Mouse (Mus musculus): Measurements from ENCODE around the gene Dctn2.

Dctn2 gene

DNA sequence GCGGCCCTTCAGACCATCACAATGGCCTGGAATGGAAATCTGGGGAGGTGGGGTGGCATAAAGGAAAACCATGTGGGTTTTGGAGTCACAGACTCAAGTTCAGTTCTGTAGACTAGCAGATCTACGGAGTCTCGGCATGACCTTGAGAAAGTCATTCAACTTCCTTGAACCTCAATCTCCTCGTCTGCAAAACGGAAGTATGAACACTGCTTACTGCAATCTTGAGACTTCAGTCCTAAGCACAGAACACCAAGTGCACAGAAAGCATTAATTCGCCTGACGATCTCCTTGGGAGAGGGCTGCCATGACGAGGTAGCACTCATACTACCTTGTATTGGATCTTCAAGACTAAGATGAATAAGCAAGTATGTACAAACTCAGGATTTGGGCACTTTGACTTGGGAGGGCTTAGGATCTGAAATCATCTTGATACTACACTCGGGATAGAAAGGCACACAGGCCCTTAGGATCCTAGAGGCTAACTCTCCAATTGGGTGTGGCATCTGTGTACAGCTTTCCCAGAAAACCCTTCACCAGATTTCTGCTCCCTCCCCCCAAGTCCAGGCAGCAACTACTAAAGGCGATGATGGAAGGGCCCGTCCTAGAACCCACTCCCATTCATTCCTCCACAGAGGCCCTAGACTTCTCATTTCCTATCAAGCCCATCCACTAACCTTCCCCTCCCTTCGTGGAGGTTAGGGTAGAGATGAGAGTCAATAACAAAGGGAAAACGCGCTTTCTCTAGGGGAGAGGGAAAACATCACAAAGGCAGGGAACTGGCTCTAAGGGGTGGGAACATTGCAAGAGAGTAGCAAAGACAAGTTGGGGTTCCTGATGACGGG, 4.2 kb upstream of the Dctn2 start:
- in situ Hi-C loops (cut with MboI; ENCODE audit: low pct_unique_long_range_greater_than_20kb in 1 of 2, low sequenced_read_pairs in 2 of 2, unreplicated experiment in 1 of 2) = no loop called here

DNA sequence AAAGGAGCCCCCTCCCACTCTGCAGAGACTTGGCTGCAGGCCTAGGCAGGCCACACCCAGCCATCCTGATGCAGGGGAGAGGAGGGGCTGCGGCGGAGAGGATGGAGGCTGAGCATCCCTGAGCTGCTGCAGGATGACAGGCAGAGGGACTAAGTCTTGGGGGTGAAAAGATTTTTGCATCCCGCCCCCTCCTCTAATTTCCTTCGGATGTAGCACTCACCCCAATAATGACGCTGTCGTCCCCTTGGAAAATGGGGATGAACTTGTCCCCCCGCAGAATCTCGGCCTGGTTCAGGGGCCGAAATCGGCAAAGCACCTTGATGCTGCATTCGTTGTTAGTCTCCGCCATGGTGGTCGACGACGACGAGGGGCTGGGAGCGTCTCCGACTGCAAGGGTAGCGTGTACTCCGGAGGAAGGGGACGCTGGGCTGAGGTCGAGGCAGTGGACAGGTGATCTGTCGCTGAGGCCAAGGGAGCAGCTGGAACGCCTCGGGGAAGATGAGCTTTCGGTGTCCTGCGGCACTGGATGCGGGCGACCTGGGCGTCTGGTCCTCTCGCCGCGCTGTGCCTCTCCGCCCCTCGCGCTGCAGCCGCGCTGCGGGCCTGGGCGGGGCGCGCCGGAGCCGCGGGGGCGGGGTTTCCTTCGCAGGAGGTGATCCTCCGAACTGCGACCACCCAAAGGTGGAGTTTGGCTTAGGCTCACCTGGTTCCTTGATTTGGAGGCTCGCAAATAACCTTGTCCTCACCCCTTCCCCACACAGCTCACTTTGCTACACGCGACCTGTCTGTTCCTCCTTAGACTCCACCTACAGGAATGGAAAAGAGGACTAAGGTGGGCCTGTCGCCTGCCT, 3.4 kb upstream of the Dctn2 start, which contains the start of gene Kif5a:
Gene Kif5a, minus strand, starts transcription at position 801 of the 851 bp plus-strand sequence.
- in situ Hi-C loops (cut with MboI; ENCODE audit: low pct_unique_long_range_greater_than_20kb in 1 of 2, low sequenced_read_pairs in 2 of 2, unreplicated experiment in 1 of 2) = no loop called here

DNA sequence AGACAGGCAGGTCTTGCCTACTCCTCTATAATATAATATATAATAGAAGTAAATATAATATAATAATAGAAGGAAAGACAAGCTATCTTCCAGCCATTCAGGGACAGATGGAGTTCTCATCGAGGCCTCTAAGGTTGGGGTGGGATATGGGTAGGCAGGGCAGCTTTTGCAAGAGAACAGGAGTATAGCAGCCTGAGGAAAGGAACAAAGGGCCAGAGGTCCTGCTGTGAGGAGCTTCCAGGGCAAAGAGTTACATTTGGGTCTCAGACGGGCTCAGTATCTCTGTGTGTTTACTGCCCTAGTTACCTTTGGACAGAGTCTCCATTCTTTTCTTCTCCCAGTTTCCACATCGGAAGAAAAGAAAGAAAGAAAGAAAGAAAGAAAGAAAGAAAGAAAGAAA, 2.5 kb upstream of the Dctn2 start:
- in situ Hi-C loops (cut with MboI; ENCODE audit: low pct_unique_long_range_greater_than_20kb in 1 of 2, low sequenced_read_pairs in 2 of 2, unreplicated experiment in 1 of 2) = no loop called here

DNA sequence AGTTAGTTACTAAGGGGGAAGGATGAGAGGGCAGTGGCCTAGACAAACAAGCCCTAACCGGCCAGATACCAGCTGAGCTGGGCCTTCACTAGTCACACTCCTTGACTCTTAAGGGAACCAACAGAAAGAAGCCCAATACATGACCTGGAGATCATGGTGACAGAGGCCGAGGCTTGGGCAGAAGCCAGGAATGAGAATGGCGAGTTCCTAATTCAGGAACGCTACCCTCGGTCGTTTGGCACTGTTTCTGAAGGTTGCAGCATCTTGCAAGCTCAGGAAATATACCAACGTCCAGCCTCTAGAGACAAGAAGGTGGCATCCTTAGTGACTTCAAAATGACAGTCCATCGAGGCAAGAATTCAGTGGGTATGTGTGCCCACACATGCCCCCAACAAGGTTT, 1.8 kb upstream of the Dctn2 start:
- in situ Hi-C loops (cut with MboI; ENCODE audit: low pct_unique_long_range_greater_than_20kb in 1 of 2, low sequenced_read_pairs in 2 of 2, unreplicated experiment in 1 of 2) = no loop called here

DNA sequence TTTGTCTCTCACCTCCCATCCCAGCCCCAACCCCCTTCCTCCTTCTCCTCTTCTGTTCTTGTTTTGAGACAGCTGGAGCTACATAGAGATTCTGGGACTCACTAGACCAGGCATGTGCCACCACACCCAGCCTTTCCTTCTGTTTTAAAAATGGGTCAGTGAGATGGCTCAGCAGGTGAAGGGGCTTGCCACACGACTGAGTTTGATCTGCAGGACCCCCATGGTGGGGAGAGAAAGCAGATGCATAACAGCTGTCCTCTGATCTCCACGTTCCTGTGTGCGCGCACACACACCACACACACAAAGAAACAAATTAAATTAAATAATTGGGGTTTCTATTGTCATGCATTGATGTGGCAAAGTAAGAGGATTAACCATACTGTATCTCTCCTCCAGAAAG, 1.2 kb upstream of the Dctn2 start:
- in situ Hi-C loops (cut with MboI; ENCODE audit: low pct_unique_long_range_greater_than_20kb in 1 of 2, low sequenced_read_pairs in 2 of 2, unreplicated experiment in 1 of 2) = no loop called here

DNA sequence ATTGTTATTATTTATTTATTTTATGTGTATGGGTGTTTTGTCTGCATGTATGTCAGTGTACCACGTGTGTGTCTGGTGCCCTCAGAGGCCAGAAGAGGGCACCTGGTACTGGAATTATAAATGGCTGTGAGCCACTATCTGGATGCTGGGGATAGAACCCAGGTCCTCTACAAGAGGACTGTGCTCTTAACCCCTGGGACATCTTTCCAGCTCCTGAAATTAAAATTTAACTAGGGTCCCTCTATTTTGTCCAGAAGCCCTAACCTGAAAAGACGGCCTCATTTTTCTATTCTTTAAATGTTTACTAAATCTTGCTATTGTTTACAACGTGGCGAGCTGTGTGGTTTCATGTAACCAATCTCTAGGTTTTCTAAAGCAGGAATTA, 449 bp upstream of the Dctn2 start:
- in situ Hi-C loops (cut with MboI; ENCODE audit: low pct_unique_long_range_greater_than_20kb in 1 of 2, low sequenced_read_pairs in 2 of 2, unreplicated experiment in 1 of 2) = no loop called here

DNA sequence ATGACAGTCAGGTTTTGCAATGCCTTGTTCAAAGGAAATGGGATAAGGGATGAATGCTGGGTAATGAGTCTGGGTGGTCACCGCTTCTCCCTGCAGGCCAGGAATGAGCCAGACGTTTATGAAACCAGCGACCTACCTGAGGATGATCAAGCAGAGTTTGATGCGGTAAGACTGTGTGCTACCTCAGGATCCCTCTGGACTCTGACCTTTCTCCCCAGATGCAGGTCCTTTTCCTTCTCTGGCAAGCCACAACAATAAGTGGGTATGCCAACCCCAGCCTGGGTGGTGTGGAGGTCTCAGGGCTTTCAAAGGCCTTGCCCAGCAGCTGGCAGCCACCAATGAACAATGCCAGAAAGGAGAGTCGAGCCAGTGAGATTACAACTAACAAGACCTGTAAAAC, 1.1 kb downstream of the Dctn2 start:
- in situ Hi-C loops (cut with MboI; ENCODE audit: low pct_unique_long_range_greater_than_20kb in 1 of 2, low sequenced_read_pairs in 2 of 2, unreplicated experiment in 1 of 2) = no loop called here

DNA sequence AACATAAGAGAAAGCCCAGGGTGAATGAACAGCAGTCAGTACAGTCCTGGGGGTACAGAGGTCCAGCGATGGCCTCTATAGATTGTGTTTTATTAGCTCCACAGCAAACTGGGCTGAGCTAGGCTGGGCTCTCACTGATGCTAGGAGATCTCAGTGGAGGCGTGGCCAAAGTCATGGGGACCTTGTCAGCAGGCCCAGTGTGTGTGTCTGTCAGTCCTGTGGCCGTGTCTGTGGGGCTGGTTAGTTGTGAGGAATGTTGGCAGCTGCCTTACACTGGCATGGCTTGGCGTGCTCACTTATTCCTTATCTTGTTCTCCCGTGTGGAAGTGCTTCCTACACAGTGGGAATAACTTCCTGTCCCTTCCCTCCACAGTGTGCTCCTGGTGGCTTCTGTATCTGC, 2.2 kb downstream of the Dctn2 start:
- in situ Hi-C loops (cut with MboI; ENCODE audit: low pct_unique_long_range_greater_than_20kb in 1 of 2, low sequenced_read_pairs in 2 of 2, unreplicated experiment in 1 of 2) = no loop called here

DNA sequence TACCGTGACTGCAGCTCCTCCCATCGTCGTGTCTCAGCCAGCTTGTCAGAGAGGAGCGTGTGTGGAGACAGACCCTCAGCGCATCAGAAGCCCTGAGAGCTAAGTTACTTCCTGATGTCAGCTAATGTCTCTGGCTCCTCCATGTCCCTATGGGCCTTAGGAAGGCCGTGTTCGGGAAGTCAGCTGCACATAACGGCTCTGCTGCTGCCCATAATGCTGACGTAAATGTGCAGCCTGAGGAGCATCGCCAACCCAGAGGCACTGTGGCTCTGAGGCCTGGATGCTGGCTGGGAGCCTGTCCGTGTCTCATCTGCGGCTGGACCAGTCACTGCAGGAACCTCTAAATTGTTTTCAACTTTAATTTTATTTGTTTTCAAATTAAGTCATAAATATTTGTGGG, 2.9 kb downstream of the Dctn2 start:
- in situ Hi-C loops (cut with MboI; ENCODE audit: low pct_unique_long_range_greater_than_20kb in 1 of 2, low sequenced_read_pairs in 2 of 2, unreplicated experiment in 1 of 2) = no loop called here

DNA sequence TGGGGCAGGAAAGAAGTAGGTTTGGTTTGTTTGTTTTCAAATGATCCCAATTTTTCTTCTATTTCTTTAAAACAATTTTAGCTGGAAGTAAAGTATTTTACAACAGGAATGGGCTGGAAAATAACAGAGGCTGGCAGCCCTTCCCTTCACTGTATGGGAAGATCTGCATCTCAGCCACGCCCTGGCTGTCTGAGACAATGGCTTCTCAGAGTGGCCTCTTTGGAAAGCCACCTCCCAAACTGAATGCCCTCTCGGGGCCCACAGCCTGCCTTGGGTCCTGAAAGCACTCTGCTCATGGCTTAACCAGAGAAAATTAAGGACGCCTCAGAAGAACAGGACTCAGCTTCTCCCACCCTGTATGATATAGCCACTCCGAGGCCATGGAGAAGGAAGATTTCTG, 3.7 kb downstream of the Dctn2 start:
- in situ Hi-C loops (cut with MboI; ENCODE audit: low pct_unique_long_range_greater_than_20kb in 1 of 2, low sequenced_read_pairs in 2 of 2, unreplicated experiment in 1 of 2) = no loop called here

DNA sequence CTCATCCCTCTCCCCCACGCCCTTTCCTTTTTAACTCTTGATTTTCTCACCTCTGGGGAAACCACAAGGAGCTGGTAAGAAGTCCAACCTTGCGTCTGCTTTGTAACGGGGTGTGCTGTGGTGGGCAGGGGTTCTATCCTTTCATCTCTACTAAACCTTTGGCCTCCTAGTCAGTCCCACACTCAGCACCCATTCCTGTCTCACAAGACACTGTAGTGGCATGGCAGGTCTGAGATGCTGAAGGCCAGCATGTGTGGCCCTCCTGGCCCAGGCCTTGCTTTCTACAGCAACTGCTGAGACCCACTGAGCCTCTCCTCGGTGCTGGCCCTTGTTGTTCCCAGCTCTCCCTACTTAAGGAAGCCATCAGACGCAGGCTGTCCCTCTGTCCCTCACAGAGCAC, 6.2 kb downstream of the Dctn2 start:
- in situ Hi-C loops (cut with MboI; ENCODE audit: low pct_unique_long_range_greater_than_20kb in 1 of 2, low sequenced_read_pairs in 2 of 2, unreplicated experiment in 1 of 2) = no loop called here

DNA sequence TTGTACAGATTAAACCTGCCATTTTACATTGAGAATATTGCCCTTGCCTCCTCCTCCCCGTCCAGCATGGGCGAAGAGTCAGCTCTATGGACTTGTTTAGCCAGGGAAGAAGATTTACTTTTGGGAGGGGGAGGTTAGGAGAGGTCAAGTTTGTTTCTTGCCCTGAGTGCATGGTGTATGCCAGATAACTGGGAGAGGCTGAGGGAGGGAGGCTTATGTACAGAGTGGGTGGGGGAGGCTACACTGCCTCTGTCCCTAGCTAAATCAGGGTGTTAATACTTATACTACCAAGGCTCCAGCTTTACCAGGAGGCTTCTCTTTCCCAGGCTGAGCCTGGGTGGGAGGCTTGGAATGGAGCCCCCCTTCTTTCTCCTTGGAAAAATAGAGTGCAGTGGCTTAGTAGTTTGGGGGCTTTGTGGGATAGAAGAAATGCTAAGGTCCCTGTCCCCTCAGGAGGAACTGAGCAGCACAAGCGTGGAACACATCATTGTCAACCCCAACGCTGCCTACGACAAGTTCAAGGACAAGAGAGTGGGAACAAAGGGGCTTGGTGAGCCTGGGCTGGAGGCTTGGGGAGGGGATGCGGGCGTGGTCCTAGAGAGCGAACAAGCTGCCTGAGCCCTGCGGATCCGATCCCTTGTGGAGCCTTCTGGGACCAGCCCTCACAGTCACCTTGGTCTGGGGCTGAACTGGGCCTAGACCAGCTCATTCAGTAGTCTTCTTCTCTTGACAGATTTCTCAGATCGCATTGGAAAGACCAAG, 8.3 kb downstream of the Dctn2 start:
- in situ Hi-C loops (cut with MboI; ENCODE audit: low pct_unique_long_range_greater_than_20kb in 1 of 2, low sequenced_read_pairs in 2 of 2, unreplicated experiment in 1 of 2) = no loop called here

DNA sequence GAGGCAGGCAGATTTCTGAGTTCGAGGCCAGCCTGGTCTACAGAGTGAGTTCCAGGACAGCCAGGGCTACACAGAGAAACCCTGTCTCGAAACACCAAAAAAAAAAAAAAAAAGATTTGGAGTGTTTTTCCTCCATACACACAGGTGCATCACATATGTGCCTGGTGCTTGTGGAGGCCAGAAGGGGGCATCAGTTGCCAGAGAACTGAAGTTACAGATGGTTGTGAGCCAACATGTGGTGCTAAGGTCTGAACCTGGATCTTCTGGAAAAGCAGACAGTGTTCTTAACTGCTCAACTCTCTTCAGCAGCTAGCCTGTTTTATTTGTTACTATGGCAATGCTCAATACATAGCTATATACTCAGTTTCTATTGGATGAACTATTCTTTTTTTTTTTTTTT, 13.6 kb downstream of the Dctn2 start:
- in situ Hi-C loops (cut with MboI; ENCODE audit: low pct_unique_long_range_greater_than_20kb in 1 of 2, low sequenced_read_pairs in 2 of 2, unreplicated experiment in 1 of 2) = no loop called here

DNA sequence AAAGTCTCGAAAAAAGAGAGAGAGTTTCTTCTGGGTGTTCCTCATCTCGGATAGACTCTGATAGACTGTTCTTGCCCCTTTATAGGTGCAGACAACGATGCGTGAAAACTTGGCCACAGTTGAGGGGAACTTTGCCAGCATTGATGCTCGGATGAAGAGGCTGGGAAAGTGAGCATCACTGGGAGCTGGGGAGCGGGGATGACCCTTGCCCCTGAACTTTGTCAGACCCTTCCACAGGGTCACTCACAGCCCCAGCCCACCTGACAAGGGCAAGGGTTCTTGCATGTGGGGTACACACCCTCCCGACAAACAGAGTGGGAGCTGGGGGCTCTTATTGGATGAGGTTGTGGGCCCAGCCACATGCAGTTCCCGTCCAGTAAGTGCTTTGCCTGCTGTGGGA, 15.1 kb downstream of the Dctn2 start:
- in situ Hi-C loops (cut with MboI; ENCODE audit: low pct_unique_long_range_greater_than_20kb in 1 of 2, low sequenced_read_pairs in 2 of 2, unreplicated experiment in 1 of 2) = no loop called here

DNA sequence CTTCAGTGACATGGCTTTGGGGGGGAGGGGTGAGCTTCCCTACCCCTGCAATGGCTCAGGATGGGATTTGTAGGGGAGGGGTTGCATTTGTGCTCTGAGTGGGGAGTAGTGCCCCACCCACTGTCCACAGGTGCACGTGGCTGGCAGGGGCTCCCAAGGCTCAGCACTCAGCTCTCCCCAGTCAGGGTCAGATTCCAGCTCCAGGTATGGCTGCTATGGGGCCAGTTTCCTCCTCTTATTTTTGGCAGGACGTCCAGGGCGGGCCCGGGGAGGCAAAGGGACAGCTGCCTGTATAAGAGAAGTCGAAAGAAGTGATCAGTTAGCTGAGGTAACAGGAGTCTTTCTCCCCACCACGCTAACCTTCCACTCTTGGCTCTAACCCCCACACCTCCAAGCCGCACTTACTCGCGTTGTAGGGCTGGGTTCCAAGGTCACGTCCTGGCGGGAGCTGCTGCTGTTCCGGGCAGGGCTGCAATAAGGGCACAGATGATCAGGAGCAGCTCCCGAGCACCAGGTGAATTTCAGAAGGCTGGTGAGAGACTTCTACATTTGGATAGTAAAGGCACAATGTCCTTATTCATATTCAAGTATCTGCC, 16.6 kb downstream of the Dctn2 start:
- in situ Hi-C loops (cut with MboI; ENCODE audit: low pct_unique_long_range_greater_than_20kb in 1 of 2, low sequenced_read_pairs in 2 of 2, unreplicated experiment in 1 of 2) = no loop called here

DNA sequence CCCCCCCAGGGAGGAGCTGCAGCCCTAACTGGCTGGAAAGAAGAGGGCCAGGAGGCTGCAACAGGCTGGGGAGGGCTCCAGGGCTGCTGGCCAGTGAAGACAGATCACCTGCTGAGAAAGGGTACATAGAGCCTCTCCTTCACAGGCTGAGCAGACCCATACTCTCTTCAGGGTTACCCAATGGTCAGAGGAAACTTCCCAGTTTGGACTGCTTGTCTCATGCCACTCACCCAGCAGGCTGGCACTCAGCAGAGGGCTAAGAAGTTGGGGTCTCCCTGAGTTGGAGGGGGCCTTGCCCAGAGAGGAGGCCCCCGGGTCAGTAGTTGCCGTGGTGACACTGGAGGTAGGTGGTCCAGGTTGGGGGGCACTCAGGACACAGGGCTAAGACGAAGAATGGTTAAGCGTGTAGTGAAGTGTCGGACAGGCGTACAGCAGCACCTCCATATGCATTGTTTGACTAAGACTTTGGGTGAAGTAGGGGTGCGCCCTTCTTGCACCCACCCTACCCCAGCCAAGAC, 18.0 kb downstream of the Dctn2 start:
- in situ Hi-C loops (cut with MboI; ENCODE audit: low pct_unique_long_range_greater_than_20kb in 1 of 2, low sequenced_read_pairs in 2 of 2, unreplicated experiment in 1 of 2) = no loop called here

DNA sequence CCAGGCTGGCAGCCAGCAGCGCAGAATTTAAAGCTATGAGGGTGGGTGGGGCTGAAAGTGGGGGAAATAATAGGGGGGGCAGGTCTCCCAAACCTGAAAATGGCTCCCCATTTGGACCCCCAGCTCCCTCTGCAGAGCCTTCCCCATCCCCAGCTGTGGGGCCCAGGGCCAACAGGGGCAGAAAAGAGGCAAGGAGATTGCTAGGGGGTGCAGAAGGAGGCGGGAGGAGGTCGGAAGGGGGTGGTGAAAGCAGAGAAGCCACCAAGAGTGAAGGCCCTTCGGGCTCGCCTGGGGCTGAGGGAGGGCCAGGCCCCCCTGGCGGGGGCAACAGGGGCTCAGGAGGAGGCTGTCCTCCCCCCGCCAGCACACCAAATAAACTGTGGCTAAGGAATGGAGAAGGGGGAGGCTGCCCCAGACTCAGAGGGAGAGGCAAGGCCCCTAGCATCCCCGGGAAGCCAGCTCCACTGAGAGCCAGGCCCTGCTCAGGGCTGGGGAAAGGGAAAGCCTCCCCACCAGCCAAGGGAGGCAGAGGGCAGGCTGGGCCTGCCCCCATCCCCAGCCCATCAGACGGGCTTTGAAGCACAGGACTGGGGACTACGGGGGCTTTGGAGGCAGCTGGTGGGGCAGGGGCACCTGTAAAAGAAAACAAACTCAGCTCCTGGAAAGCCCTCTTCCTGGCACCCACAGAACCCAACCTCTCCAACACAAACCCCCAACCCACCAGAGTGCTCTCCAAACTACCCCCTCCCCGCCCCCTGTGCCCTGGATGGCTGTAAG, 18.7 kb downstream of the Dctn2 start:
- in situ Hi-C loops (cut with MboI; ENCODE audit: low pct_unique_long_range_greater_than_20kb in 1 of 2, low sequenced_read_pairs in 2 of 2, unreplicated experiment in 1 of 2) = no loop called here

DNA sequence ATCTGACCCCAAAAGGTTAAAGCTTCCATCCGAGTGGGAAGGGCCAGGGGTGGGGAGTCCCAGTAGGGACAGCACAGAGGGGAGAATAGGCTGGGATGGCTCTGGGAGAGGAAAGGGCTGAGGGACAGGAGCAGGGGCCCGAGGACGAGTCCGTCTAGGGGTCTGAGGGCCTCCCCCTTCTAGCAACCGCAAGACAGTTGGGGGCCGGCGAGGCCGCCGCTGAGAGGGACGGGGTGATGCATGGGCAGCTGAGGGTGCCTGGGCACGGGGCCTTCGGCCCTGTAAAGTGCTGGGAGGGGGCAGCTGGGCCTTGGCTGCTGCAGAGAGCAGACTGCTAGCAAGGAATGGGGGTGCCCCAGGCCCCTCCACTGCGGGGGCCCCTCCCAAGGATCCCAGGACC, 19.5 kb downstream of the Dctn2 start:
- in situ Hi-C loops (cut with MboI; ENCODE audit: low pct_unique_long_range_greater_than_20kb in 1 of 2, low sequenced_read_pairs in 2 of 2, unreplicated experiment in 1 of 2) = no loop called here
